Mouse (Mus musculus) bone marrow, adult 2 months (tissue): ENCODE measurements around the gene Clip1.
"Not testable (repeated sequence)": the region's sequence is repeated elsewhere in the genome, so short reads cannot be mapped to it uniquely, and the experiment has no call there.

ENCODE experiments used
- CTCF ChIP-seq: fragments of 200-500 bp; IDR thresholded peaks from 2 replicates; pipeline ENCODE4 v1.5.1; 2011; ENCODE audit warnings: low read length, control low read depth; ENCODE audit not compliant: control insufficient read depth, insufficient read depth
- POLR2A ChIP-seq: fragments of 200-500 bp; IDR thresholded peaks from 2 replicates; pipeline ENCODE4 v1.6.1; 2011; ENCODE audit warnings: low read depth, mild to moderate bottlenecking, control low read depth, low read length, borderline replicate concordance; ENCODE audit not compliant: control insufficient read depth

- not testable (repeated sequence) for TF ChIP-seq CTCF, POLR2A
Measured at GRCm38 (mm10) chr5:123723816-123724215, 39.4 kb upstream of the Clip1 start.
